Mouse (Mus musculus): ENCODE data around the gene Armc9.

The Armc9 gene

DNA sequence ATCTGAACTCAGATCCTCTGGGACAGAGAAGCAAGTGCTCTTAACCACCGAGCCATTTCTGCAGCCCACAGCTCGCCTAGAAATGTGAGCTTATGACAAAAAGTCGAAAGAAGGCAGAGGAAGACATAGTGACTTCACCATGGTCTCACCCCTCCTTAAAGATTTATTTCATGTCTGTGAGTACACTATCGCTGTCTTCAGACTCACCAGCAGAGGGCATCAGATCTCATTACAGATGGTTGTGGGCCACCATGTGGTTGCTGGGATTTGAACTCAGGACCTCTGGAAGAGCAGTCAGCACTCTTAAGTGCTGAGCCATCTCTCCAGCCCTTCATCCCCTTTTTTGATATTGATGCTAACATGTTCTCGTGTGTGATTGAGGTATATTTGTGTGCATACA lies 20.0 kb downstream of the Armc9 start:
- in situ Hi-C loops (cut with MseI, MboI), result no loop called here

DNA sequence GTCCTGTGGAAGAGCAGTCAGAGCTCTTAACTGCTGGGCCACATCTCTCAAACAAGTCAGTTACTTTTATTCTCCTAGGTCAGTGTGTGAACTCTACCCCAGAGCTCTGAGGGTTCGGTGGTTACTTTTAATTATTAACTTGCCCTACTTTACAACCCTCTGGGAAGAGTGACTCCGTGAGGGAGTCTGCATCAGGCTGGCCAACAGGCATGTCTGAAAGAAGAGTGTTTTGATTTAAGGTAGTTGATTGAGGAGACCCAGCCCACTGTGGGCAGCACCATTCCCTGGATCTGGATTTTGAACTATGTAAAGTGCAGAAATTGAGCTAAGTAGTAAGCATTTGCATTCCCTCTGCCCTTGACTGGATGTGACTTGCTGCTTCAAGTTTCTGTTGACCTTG lies 21.5 kb downstream of the Armc9 start:
- in situ Hi-C loops (cut with MseI, MboI), result no loop called here

DNA sequence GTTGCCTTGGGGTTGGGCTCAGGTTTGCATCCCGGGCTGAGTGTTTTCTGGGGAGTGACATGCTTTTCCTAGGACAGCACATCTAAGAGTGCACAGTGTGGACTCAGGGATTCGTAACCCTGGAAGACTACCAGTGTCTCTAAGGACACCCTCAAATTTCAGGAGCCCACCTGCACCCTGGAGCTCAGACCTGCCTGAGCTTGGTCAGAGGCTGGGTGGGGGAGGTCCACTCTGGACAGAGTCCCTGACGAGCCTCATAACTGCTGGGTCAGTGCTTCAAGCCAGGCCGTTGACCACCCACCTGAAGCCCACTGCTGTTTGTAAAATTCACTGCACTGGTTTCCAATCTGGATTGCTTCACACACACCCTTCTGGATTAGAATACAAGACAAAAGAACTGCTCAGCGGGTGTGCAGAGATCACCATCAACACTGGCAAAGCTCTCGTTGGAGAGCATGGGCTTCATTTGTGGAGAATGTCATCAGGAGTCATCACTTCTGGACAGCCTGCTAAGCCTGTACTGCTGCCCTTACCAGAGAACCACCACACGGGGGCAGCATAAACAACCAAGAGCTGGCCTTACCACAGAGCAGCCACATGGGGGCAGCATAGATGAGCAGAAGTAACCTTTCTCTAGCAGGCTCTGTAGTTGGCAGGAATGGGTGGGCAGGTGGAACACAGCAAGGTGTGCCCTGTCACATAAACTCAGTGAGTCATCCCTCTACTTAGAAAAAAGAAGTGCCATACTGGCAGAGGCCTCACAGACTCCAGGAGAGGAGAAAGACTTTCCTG lies 24.1 kb downstream of the Armc9 start:
- in situ Hi-C loops (cut with MseI, MboI), result no loop called here

DNA sequence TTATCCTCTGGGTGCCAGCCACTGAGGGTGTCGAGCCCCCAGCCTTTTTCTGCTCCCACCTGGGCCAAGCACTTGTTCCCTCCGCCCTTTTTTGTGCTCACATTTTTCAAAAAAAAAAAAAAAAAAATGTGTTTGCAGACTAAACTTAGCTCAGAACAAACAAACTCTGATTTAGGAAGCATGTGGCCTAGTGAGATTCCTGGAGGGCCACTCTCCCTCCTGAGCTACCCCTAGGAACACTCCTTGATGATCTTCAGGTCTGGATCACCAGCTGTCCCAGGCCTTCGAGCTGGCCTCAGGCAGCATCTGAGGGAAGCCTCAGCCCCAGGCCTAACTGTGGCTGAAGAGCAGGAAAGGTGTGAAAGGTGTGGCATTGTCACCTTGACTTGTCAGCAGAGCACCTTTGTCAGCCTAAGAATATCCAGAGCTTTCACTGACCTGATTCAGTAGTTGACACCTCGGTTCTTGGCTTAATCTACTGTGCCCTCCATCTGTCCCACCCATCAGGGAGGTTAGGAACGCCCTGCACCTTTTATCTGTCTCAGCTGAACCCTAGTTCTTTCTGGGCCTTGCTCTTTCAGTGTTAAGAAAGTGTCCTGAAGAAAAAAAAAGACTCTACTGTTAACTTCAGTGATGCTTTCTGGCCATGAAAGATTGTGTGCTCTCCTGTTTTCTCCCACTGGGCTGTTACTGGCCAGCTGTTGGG lies 27.6 kb downstream of the Armc9 start:
- in situ Hi-C loops (cut with MseI, MboI), result loop anchor here in 1 of 2 experiments (5.0 kb wide), 1 partner anchor 155 kb away; no protein-coding TSS in a partner anchor

DNA sequence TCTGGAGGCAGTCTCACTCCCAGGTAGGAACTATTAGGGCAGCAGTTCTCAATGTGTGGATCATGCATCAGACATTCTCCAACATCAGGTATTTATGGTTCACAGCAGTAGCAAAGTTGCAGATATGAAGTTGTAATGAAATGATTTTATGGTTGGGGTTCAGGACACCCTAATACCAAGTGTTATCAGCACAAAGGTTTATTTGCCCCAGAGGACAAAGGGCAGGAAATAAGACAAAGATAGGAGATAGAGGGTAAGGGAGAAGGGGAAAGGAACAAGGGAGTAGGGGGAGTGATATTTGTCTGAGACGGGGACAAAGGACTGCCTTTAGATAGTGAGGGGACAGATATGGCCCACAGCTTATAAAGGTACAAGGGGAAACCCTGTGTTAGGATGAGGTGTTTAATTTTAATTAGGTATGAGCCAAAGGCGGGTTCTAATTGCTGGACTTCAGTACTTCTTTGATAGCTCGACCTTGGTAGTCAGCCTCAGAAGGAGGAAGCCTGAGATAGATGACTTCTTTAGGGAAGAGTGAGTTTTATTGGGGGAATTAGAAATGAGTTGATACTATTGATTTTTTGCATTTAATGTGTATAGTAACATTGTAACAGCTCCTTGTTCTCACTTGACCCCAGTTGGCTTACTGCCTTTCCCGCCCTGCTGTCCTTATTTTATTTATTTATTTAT lies 29.1 kb downstream of the Armc9 start:
- in situ Hi-C loops (cut with MseI, MboI), result loop anchor here in 1 of 2 experiments (5.0 kb wide), 1 partner anchor 154 kb away; no protein-coding TSS in a partner anchor

DNA sequence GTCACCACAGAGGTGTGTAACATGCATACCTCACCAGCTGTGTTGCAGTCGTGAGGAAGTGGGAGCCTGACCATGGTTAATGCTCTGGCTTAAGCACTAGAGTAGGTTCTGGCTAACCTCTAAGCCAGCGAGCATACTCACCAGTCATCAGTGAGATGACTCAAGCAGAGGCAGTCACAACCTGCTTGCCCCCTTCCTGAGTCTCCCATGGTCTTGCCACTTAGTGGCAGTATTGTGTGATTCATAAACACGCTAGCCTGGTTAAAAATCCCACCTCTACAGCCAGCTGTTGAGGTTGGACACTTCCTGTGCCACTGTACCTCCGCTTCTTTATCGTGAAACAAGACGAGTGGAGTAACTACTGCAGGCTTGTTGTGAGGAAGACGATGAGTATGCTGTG lies 32.2 kb downstream of the Armc9 start:
- in situ Hi-C loops (cut with MseI, MboI), result loop anchor here in 1 of 2 experiments (5.0 kb wide), 1 partner anchor 151 kb away; no protein-coding TSS in a partner anchor

DNA sequence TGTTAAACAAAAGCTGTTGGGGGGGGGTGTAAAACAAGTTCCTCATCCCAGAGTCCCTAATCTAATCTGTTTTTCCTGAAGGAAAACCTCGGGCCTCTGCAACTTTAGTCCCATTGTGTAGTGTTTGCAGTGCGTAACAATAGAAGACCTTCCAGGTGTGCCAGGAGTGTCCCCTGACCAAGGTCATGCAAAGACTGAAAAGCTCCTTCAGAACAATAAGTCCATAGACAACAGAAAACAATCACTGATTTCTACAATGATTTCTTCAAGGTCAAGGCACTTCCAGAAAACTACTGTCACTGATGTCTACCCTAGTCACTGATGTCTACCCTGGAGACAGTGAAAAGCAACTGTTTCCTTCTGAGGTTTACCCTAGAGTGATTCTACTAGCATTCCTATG lies 33.3 kb downstream of the Armc9 start:
- in situ Hi-C loops (cut with MseI, MboI), result loop anchor here in 1 of 2 experiments (5.0 kb wide), 1 partner anchor 149 kb away; no protein-coding TSS in a partner anchor

DNA sequence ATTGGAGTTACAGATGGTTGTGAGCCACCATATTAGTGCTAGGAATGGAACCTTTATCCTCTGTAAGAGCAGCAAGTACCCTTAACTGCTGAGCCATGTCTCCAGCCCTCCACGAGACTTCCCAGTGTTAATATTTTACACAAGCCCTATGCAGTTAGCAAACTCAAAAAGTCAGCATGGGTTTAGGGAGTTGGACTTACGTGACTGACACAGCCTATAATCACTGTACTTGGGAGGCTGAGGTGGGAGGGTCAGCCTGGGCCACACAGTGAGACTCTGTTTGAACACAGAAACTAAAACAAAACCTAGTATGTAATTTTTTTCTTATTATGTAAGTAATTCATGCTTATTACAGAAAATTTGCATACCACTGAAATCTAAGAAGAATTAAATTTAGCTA lies 33.7 kb downstream of the Armc9 start:
- in situ Hi-C loops (cut with MseI, MboI), result loop anchor here in 1 of 2 experiments (5.0 kb wide), 1 partner anchor 149 kb away; no protein-coding TSS in a partner anchor

DNA sequence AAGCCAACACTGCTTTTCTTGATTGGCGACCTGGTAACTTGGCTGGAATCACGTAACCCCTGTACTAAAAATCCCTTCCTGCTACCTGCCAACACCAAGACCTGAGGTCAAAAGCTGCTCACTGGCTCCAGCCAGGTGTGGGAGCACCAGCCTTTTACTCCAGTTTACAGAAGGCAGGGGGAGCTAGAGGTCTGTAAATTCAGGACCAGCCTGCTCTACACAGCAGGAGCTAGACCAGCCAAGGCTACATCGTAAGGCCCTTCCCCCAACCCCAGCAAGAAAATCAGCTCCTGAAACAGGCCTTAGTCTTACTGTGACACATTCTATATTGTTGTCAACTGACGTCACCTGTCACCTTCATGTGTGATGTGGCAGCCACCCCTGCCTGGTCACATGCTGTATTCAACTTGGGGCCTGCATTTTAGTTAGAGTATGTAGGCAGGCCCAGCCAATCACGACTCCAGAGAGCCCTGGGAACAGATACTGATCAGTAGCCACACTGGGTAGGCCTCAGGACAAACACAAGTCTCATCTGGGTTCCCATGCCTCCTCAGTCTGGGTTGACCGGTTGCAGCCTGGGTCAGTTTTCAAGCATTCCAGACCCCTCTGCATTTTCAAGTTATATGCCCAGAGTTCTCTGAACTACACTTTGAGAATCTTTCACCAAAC lies 34.6 kb downstream of the Armc9 start:
- in situ Hi-C loops (cut with MseI, MboI), result loop anchor here in 1 of 2 experiments (5.0 kb wide), 1 partner anchor 148 kb away; no protein-coding TSS in a partner anchor

DNA sequence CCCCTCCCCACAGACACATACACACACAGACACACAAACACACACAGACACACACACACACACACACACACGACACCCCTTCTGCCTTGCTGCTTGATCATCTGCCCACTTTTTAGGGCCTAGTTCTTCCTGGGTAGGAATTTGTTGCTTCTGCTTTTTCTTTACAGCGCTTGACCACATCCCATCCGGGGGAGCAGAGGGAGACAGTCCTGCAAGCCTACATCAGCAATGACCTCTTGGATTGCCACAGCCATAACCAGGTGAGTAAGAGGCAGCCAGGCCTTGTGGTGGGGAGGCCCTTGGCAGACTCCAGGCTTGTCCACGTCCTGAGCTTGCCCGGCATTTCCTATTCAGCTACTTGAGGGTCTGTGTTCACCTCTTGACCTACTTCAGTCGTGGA lies 36.3 kb downstream of the Armc9 start:
- in situ Hi-C loops (cut with MseI, MboI), result no loop called here

DNA sequence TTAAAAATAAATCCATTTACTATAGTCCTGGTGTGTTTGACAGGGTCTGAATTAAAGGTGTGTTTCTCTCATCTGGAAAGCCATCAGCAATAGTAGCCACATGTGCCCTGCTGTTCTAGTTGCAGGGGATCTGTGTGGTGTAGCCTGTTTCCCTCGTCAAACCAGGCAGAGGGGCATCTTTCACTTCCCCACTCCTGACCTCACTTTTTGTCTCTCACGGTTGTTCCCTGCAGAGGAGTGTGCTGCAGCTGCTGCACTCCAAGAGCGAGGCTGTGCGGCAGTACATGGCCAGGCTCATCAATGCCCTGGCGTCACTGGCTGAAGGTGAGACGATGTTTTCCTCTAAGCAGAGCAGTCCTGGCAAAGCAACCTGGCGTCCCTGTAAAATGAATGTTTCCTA lies 39.5 kb downstream of the Armc9 start:
- in situ Hi-C loops (cut with MseI, MboI), result no loop called here

DNA sequence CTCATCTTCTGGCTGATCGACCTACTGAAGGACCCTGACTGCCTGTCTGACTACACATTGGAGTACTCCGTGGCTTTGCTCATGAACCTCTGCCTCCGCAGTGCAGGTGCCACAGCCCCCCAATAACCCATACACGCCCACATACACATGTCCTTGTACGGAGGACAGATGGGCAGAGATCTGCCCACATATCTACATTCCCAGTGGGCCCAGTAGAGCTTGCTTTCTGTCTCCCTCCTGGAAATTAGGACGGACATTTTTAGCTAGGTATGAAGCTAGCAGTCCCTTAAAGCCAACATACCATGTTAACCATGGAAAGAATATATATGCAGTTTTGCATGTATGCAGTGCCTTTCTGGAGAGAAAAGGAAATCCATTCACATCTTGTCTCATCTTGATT lies 43.7 kb downstream of the Armc9 start:
- in situ Hi-C loops (cut with MseI, MboI), result no loop called here

DNA sequence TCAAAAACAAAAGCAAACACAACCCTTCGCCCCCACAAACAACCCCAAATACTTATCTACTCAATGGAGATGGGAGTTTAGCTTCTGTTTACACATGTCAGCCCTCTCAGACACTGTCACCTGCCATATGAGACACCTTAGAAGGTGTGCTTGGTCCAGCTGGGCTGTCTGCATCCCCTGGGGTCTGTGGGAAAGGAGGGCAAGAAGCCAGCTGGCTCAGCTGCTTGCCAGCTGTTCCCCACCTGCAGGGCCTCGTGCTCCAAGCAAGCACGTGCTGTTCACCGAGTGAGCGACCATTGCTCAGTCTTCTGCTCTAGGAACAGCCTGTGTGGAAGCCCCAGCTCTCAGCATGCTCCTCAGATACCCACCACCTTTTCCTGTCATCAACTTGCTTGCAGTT lies 44.4 kb downstream of the Armc9 start:
- in situ Hi-C loops (cut with MseI, MboI), result no loop called here

DNA sequence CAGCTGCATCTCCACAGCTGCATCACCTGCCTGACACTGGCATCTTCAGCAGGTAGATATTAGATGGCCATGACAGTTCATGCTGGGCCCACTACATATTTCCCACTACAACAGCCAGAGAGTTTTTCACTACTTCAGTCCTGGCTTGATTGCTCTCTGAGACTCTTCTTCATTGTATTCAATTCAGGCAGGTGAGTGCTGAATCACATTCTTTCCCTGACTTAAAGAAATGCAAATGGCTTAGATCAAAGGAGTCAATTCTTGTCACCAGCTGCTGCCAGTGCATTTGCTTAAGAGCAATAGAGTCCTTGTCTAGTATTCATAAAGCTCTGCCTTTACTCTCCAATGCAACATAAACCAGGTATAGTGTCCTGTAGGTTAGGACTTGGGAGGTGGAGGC lies 46.7 kb downstream of the Armc9 start:
- in situ Hi-C loops (cut with MseI, MboI), result no loop called here

DNA sequence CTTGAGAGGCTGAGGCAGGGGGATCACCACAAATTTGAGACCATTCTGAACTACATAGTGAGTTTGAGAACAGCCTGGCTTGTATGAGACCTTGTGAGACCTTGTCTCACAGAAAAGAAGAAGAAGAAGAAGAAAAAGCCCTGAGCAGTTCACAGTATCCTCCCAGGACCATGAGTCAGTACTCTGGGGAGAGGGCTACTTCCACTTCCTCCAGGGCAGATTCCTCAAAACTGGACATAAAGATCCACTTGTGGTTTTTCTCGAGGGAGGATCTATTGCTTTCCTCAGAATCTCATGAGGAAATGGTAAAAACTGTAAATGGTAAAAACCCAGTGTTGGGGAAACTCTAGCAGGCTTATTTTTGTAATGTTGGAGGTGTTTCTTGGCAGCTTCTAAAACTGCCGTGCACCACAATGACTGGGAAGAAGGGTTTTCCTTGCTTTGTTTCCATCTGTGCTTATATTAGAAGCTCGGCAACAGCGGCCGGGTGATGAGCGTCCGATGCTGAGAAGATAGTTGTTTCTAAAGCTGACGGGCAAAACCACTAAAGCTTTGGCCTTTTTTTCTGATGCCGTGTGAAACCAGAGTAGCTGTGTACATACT lies 48.1 kb downstream of the Armc9 start:
- in situ Hi-C loops (cut with MseI, MboI), result no loop called here

DNA sequence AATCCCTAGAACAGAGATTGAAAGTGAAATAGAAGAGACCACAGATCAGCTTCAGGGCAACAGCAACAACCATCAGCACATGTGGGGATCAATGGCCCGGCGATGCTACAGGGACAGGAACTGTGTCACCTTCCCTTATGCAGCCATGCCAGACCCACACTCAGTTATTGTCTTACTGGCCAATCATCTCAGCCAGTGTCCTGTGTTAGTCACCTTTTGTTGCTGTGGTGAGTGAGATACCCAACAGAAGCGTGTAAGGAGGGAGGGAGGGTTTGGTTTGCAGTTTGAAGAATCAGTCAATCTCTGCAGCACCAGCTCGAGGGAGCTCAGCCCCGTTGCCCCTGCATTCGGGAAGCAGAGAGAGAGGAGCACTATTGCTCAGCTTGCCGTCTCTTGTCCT lies 56.1 kb downstream of the Armc9 start:
- in situ Hi-C loops (cut with MseI, MboI), result no loop called here

DNA sequence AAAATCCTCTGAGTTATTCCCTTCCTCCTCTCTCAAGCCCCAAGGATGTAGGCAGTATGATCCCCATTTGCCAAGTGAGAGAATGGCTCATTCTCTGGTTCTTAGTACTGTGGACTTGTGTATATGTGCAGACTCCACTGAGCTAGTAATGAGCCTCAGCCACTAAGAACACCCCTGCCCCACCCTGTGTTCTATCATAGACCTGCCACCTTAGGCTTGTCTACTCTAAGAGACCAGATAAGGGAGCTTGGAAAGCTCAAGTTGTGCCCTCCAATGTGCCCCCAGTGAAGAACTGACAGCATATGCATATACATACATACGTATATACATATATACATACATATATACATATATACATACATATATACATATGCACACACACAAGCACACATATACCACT lies 56.9 kb downstream of the Armc9 start:
- in situ Hi-C loops (cut with MseI, MboI), result no loop called here

DNA sequence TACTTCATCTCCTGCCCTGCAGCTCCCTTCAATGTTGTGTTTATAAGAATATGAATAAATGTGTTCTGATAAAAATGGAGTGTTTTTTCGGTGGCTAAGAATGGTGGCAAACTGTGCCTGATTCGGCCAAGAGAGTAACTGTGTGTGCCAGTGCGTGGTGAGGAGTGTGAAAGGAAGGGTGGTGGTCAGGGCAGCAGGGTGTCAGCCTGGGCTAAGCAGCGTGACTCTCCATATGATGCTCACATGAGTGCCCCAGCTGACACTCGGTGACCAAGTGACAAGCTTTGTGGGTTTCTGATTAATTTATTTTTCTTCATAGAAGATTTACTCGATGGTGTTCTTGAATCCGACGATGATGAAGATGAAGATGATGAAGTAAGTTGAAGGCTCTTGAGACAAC lies 58.2 kb downstream of the Armc9 start:
- in situ Hi-C loops (cut with MseI, MboI), result no loop called here

DNA sequence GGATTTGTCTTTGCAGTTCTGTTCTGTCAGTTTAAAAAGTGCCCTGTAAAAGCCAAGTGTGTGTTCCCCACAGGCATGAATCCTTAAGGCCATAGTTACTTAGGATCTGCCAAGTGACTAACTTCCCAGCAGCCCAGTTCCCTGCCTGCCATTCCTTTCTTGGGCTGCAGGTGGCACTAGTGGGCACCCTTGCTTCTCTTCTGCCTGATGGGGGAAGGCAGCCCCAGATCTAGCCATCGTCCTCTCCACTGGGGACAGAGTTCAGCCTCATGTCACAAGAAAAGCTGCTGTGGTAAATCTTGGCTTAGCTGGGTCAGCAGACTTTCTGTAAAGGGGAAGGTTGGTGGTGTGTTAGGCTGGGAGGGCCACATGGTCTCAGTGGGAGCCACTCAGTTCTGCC lies 59.6 kb downstream of the Armc9 start:
- in situ Hi-C loops (cut with MseI, MboI), result no loop called here

DNA sequence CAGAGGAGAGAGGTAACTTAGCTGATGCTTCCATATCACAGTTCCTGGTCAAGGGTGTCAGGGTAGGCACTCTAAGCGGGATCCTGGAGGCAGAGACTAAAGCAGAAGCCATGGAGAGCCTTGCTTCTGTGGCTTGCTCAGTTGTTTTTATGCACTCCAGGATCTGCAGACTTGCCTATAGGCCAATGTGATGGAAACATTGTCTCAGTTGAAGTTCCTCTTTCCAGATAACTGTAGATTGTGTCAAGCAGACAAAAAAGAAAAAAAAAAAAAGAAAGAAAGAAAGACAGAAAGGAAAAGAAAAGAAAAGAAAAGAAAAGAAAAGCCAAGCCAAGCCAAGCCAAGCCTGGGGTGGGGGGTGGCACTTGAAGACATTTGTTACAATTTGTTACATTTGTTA lies 60.7 kb downstream of the Armc9 start:
- in situ Hi-C loops (cut with MseI, MboI), result no loop called here

DNA sequence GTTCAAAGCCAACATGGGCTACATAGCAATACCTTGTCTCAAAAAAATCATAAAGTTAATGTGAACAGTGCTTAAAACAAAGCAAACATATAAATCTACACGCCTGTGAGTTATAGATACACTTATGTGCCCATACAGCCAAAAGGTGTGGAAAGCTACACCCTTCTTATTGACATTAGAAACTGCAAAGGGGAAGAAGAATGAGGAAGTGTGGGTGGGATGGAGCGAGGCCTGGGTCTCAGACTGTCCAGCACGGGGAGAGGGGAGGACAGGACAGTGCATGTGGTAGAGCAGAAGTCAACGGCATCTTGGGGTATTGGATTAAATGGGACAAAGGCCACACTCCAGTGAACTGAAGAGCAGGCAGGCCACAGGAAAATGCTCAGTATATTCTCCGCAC lies 61.8 kb downstream of the Armc9 start:
- in situ Hi-C loops (cut with MseI, MboI), result no loop called here
